Mouse (Mus musculus) megakaryocyte, embryonic 14.5 days (primary cell): ENCODE measurements around the gene Nr6a1.

Experiments
- FLI1 ChIP-seq: IDR thresholded peaks from 2 replicates; pipeline ENCODE4 v1.6.1; 2012; ENCODE audit warnings: low read length, inconsistent platforms, mixed read lengths
- GATA1 ChIP-seq: IDR thresholded peaks from 3 replicates; pipeline ENCODE4 v1.6.1; 2012; ENCODE audit warnings: mixed read lengths, low read length, inconsistent platforms, borderline replicate concordance

GRCm38 (mm10) chr2:38947566-38947965, 20.1 kb upstream of the Nr6a1 start:
- TF ChIP-seq GATA1 = no peak
- TF ChIP-seq FLI1 = no peak
